Mouse (Mus musculus) layer of hippocampus, postnatal 10 days (tissue): Measurements from ENCODE around the gene Gm14819. TPM values are rescaled to one million over a fixed set of nuclear protein-coding genes. Genes with fewer than 3 reads are reported as not detected.
"Not testable (repeated sequence)": the region's sequence is repeated elsewhere in the genome, so short reads cannot be mapped to it uniquely, and the experiment has no call there.

Experiments
- DNase-seq, 2 experiments: peaks; one replicate each; pipeline ENCODE4 v3.0.0; 2021; ENCODE audit warnings: low spot score in 2 of 2
- long read RNA-seq: library from polyadenylated mRNA; stranded (forward); transcript quantifications from one replicate; pipeline ENCODE4 v2.0.0, GENCODE M21; 2023
- total RNA-seq, 2 experiments: library from RNA; stranded (reverse); gene quantifications; 2 replicates each; pipeline ENCODE4 v1.2.3; 2021

Gm14819 gene
- total RNA-seq, result not detected
- long read RNA-seq, result 0 reads

DNA sequence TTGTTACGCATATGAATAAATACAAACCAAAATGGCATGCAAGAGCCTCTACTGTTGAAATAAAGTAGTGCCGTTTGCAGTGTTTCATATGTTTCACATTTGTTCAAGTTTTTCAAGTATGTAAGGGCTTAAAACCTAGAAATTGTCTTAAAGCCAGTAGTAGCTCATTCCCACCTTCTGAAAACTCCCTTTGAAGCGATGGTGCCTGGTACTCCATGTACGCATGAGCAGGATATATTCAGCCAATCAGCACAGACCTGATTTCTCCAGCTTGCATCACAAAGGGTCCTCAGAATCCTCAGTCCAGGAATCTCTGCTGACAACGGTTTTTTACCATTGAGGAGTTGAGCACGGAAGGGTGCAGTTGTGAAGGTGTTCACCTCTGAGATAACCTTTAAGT lies at the start of gene Gm14819:
TSS of gene Gm14819 (plus strand) at position 301 of the 400 bp plus-strand sequence.
- DNase-seq, result not testable (repeated sequence)
